Mouse (Mus musculus) E14TG2a.4 (cell line): ENCODE results near the gene Adgrv1.
A peak's percentile ranks its signal among the peaks of the same experiment; 100 is the strongest.

Experiments
- H3K27me3 ChIP-seq: 2 replicates; pipeline ENCODE4 v1.6.1; 2014; ENCODE audit warnings: low read length, control low read depth; ENCODE audit not compliant: insufficient read depth
- H3K36me3 ChIP-seq: 2 replicates; pipeline ENCODE4 v1.6.1; 2014; ENCODE audit warnings: low read length, control low read depth; ENCODE audit not compliant: insufficient read depth
- H3K4me1 ChIP-seq: replicated peaks from 2 replicates; pipeline ENCODE4 v1.6.1; 2014; ENCODE audit warnings: low read depth, low read length, control low read depth
- H3K4me3 ChIP-seq: replicated peaks from 2 replicates; pipeline ENCODE4 v1.5.1; 2014; ENCODE audit warnings: mild to moderate bottlenecking, low read length
- H3K9me3 ChIP-seq: 2 replicates; pipeline ENCODE4 v1.6.1; 2014; ENCODE audit warnings: low read length, control low read depth
- CTCF ChIP-seq: conservative IDR thresholded peaks from 2 replicates; pipeline ENCODE4 v1.5.1; 2014; ENCODE audit warnings: low read length
- NANOG ChIP-seq: IDR thresholded peaks from 2 replicates; pipeline ENCODE4 v1.6.1; 2014; ENCODE audit warnings: borderline replicate concordance, low read length, mixed read lengths
- POU5F1 ChIP-seq: IDR thresholded peaks from 2 replicates; pipeline ENCODE4 v1.6.1; 2014; ENCODE audit warnings: low read length, borderline replicate concordance

Adgrv1 gene

DNA sequence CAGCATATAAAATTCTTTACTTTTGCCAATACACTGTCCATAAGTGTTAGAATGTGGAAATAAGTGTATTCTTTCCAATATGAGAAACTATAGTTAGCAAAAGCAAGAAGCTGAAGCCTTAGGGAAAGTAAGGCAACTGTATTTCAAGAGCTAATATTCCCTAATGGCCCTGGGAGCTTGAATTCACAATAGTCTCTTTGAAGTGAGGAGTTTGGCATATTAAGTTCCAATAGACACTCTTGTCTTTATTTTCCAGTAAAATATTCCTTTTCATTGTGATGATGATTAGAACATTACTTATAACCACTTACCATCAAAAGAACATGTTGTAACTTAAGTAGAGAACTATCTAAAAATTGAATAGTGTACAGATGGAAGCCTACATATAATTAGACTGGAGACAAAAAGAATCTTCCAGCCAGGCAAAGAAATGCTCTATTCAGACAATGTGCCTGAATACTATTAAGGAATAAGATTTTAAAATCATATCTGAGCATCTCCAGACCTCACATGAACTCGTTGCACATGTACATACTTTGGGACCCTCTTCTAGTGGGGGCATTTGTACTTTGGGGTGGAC, 225.0 kb downstream of the Adgrv1 start:
- no peaks in the 10 kb centered on the region for H3K4me1 ChIP-seq
- TF ChIP-seq NANOG (no peak), CTCF (no peak), POU5F1 (no peak)
- H3K27me3 ChIP-seq: no peaks in the 10 kb centered on the region
- H3K4me3 ChIP-seq: no peak overlapping the region
- H3K36me3 ChIP-seq: no peaks in the 10 kb centered on the region
- H3K9me3 ChIP-seq: no peaks in the 10 kb centered on the region

- Histone ChIP-seq H3K4me3 (no peak overlapping the region), H3K9me3 (no peaks in the 10 kb centered on the region), H3K27me3 (no peaks in the 10 kb centered on the region), H3K4me1 (no peaks in the 10 kb centered on the region), H3K36me3 (no peaks in the 10 kb centered on the region)
- TF ChIP-seq POU5F1 (no peak), NANOG (no peak), CTCF (no peak)
These were observed 230.1 kb downstream of the Adgrv1 start for GRCm38 (mm10) chr13:81402826-81403225.

DNA sequence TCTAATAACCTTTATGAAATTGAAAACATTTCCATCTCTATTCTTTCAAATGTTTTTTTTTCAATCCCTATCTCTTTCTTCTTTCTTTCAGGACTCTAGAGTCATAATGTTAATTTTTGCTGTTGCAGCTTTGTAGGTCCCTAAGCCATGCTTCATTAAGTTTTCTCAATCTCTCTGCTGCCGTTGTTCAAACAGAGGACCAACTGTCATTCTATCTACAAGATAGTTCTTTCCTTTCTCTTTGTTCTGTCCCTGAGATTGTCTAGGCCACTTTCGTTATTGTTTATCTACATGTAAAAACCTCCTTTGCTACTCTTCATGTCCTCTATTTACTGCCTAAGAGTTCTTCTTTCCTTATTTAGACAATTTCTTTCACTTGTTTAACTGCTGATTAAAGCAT, 230.8 kb downstream of the Adgrv1 start:
- Histone ChIP-seq H3K4me3 (no peak overlapping the region), H3K9me3 (no peaks in the 10 kb centered on the region), H3K4me1 (no peaks in the 10 kb centered on the region), H3K36me3 (no peaks in the 10 kb centered on the region), H3K27me3 (no peaks in the 10 kb centered on the region)
- no peak for TF ChIP-seq NANOG
- TF ChIP-seq POU5F1: no peak
- TF ChIP-seq CTCF: no peak

- H3K9me3 ChIP-seq: no peaks in the 10 kb centered on the region
- H3K4me1 ChIP-seq: no peaks in the 10 kb centered on the region
- H3K27me3 ChIP-seq: no peaks in the 10 kb centered on the region
- no peaks in the 10 kb centered on the region for H3K36me3 ChIP-seq
- TF ChIP-seq NANOG: no peak
- no peak overlapping the region for H3K4me3 ChIP-seq
These were observed 231.2 kb downstream of the Adgrv1 start for GRCm38 (mm10) chr13:81401742-81402141.

DNA sequence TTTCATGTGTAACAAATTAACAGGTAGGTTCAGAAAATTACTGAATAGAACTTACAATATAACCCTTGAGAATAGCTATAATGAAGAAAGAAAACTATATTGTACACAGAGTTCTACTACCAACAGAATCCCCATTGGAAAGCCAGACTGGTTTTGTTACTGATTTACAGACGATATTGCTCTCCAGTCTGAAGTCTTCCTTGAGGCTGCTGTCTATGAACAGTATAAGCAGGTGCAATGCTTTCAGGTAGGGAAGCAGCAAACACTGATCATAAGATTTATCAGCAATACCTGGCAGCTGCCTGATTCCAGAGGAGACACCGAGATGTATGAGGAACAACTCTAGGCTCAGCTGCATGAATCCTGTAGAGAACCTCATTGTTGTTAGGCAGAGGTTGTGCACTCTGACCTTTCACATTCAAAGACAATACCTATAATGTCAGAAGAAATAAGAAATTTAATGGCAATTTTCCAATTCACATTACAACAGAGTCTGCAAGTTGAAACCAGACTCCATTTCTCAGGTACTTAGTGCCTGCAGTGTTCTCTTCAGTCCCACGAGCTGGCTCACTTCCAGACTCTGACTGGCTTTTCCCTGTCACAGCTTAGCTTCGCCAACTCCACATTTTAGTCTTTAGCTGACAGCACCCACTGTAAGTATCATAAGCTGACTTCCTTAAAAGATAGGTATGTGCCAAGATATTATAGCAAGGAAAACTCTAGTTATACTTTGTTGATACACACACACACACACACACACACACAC, 247.2 kb downstream of the Adgrv1 start:
- Histone ChIP-seq H3K27me3 (no peaks in the 10 kb centered on the region), H3K4me1 (no peaks in the 10 kb centered on the region), H3K9me3 (no peaks in the 10 kb centered on the region), H3K4me3 (no peak overlapping the region), H3K36me3 (no peaks in the 10 kb centered on the region)
- no peak for TF ChIP-seq POU5F1
- TF ChIP-seq NANOG: no peak
- no peak for TF ChIP-seq CTCF

- no peak for TF ChIP-seq POU5F1
- TF ChIP-seq CTCF: no peak
- no peak for TF ChIP-seq NANOG
- Histone ChIP-seq H3K36me3 (no peaks in the 10 kb centered on the region), H3K9me3 (no peaks in the 10 kb centered on the region), H3K4me3 (no peak overlapping the region), H3K4me1 (no peaks in the 10 kb centered on the region), H3K27me3 (no peaks in the 10 kb centered on the region)
These were observed 251.1 kb downstream of the Adgrv1 start for GRCm38 (mm10) chr13:81381835-81382234.

GRCm38 (mm10) chr13:81370801-81371456, 262.0 kb downstream of the Adgrv1 start:
- no peak overlapping the region for H3K4me3 ChIP-seq
- H3K4me1 ChIP-seq: no peaks in the 10 kb centered on the region
- no peaks in the 10 kb centered on the region for H3K36me3 ChIP-seq
- TF ChIP-seq NANOG: no peak
- no peak for TF ChIP-seq POU5F1
- no peak for TF ChIP-seq CTCF
- H3K27me3 ChIP-seq: no peaks in the 10 kb centered on the region
- no peaks in the 10 kb centered on the region for H3K9me3 ChIP-seq

GRCm38 (mm10) chr13:81370196-81370595, 262.8 kb downstream of the Adgrv1 start:
- Histone ChIP-seq H3K4me1 (no peaks in the 10 kb centered on the region), H3K4me3 (no peak overlapping the region), H3K36me3 (no peaks in the 10 kb centered on the region), H3K27me3 (no peaks in the 10 kb centered on the region), H3K9me3 (no peaks in the 10 kb centered on the region)
- TF ChIP-seq CTCF (no peak), POU5F1 (no peak), NANOG (no peak)

GRCm38 (mm10) chr13:81369564-81369963, 263.4 kb downstream of the Adgrv1 start:
- H3K27me3 ChIP-seq: no peaks in the 10 kb centered on the region
- H3K4me3 ChIP-seq: no peak overlapping the region
- TF ChIP-seq CTCF (peak; percentile 68), POU5F1 (no peak)
- no peaks in the 10 kb centered on the region for H3K9me3 ChIP-seq
- no peaks in the 10 kb centered on the region for H3K36me3 ChIP-seq
- no peaks in the 10 kb centered on the region for H3K4me1 ChIP-seq
